Mouse (Mus musculus): ENCODE measurements at regions not wholly inside any gene's neighbourhood (a gene's known extent, or its start where the extent isn't known, plus 50 kb on each side); places are given as distances from the start of the nearest gene placed in this dataset.
A peak's percentile ranks its signal among the peaks of the same experiment; 100 is the strongest.

DNA sequence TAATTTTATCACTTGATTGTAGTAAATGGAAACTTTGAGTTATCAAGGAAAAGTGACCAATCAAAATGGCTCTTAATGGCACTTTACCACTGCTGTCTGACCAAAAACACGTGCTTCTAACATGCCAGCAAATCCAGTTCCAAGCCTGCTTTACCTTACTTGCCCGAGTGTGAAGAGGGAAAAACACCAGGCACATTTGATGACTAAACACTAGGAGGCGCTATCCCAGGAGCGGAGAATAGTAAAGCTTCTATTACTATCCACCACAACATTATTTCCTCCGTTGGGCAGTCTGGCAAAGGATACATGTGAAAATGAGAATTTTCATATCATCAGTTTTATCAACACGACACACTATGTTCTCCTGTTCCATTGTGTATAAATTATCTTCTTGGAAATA is 647.7 kb downstream of the Psat1 start:
- DNase-seq (ENCODE audit: inconsistent age in 2 of 2, low spot score in 1 of 2), result peak; percentile 8 to 52

DNA sequence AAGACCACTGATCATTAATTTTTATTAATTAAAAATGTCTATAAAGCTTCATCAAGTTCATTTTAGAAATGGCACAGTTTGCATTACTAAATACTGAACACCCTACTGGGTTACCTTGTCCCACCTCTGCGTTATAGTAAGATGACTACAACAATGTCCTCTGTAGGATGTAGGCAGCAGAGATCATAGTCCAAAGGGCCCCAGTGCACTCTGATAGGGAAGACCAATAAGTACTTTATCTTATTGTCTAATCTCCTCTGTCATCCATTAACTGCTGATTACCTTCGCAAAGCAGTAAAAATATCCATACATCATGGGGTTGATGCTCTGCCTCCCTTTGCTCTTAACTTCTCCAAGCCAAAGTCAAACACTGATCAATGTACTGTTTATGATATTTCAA is 662.1 kb downstream of the Psat1 start:
- DNase-seq (ENCODE audit: inconsistent age in 2 of 2, low spot score in 1 of 2), result no peak

DNA sequence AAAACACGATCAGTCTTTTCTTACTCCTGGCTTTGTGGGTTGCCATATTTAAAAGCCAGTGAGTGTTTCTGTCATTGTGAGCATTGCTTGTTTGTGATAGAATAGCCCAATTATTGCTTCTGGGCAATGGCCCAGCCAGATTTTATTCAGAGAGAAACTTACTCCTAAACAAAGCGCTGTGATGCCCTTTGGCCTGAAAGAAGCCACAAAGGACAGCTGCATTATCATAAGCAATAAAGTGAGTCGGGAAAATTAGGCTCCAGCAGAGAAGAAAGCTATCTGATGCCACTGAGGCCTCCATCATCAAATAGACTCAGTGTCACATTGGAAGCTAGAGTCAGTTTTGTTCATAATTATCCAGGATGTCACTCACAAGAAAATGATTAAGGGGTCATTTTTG is 644.9 kb upstream of the Tle4 start:
- no peak for DNase-seq (ENCODE audit: inconsistent age in 2 of 2, low spot score in 1 of 2)

GRCm38 (mm10) chr19:15230129-15230927 is 632.5 kb upstream of the Tle4 start:
- no peak for DNase-seq (ENCODE audit: inconsistent age in 2 of 2, low spot score in 1 of 2)

DNA sequence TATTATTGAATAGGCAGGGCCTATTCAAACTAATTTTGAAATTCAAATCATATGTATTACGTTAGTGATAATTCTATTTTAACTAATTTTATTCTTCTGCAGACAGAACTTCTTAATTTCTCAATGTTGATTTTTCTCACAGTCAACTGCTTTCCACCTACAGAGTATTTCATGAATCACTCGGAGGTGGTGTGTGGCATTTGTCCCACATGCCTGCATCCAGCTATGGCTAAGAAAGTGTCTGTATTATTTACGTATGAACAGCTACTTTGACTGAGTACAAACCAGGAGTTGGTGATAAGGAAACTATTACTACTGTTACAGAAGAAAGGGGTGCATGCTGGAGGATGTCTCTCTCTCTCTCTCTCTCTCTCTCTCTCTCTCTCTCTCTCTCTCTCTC is 619.5 kb upstream of the Tle4 start:
- no peak for DNase-seq (ENCODE audit: inconsistent age in 2 of 2, low spot score in 1 of 2)

GRCm38 (mm10) chr19:15214651-15215050 is 616.8 kb upstream of the Tle4 start:
- no peak for DNase-seq (ENCODE audit: inconsistent age in 2 of 2, low spot score in 1 of 2)

- no peak for DNase-seq (ENCODE audit: inconsistent age in 2 of 2, low spot score in 1 of 2)
These were observed 615.0 kb upstream of the Tle4 start for GRCm38 (mm10) chr19:15212881-15213280.

GRCm38 (mm10) chr19:15203039-15203438 is 605.2 kb upstream of the Tle4 start:
- no peak for DNase-seq (ENCODE audit: inconsistent age in 2 of 2, low spot score in 1 of 2)

GRCm38 (mm10) chr19:15201262-15201661 is 603.4 kb upstream of the Tle4 start:
- DNase-seq (ENCODE audit: inconsistent age in 2 of 2, low spot score in 1 of 2), result no peak

GRCm38 (mm10) chr19:15200792-15201191 is 602.9 kb upstream of the Tle4 start:
- no peak for DNase-seq (ENCODE audit: inconsistent age in 2 of 2, low spot score in 1 of 2)

- no peak for DNase-seq (ENCODE audit: inconsistent age in 2 of 2, low spot score in 1 of 2)
These were observed 602.5 kb upstream of the Tle4 start for GRCm38 (mm10) chr19:15200361-15200760.

DNA sequence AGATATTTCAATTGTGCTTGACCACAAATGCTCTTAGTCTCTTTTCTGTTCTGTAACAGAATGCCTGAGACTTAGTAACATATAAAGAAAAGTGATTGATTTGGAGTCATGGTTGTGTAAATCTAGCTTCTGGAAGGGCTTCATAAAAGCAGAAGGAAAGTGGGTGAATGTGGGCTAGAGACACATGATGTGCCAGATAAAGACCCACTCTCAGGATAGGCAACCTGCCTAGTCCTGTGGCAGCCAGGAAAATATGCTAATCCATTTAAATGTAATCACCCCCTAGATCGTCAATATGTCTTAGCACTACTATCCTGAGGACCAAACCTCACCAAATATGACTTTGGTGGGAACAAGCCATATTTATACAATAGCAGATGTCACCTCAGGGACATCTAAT is 601.8 kb upstream of the Tle4 start:
- no peak for DNase-seq (ENCODE audit: inconsistent age in 2 of 2, low spot score in 1 of 2)

DNA sequence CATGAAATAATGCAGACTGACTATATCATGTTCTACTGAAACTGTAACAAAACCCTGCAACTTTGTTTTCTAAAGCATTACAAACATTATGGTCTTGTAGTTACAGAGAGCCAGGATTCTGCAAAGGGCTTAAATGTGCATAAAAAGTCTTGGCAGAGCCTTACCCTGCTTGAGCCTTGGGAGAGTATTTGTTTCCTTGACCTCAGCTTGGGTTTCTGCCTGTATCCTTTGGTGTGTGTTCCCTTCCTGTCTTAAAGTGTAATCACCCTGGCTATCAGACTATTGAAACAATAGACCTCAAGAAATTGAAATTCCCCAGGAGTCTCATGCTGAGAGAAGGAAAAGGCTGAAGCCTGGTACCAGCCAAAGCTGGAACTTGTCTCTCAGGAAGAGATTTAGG is 577.4 kb upstream of the Tle4 start:
- DNase-seq (ENCODE audit: inconsistent age in 2 of 2, low spot score in 1 of 2), result peak in 1 of 2 experiments; percentile 18

DNA sequence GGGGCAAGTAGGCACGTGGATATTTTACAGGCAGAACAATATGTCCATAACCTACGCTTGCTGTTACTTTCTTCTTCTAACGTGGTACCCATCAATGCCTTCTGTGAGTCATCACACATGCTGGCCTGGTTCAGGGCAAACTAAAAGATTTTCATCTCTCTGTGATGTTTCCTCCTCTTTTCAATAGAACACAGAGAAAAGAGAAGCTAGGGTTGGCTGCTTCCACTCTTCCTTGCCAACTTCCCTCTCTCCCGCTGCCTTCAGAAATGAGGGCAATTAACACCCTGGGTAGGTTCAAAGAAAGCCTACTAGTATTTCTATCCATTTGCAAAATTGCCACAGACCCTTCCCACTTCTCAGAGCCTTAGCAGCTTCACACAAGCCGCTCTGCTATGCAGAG is 575.5 kb upstream of the Tle4 start:
- DNase-seq (ENCODE audit: inconsistent age in 2 of 2, low spot score in 1 of 2), result no peak

DNA sequence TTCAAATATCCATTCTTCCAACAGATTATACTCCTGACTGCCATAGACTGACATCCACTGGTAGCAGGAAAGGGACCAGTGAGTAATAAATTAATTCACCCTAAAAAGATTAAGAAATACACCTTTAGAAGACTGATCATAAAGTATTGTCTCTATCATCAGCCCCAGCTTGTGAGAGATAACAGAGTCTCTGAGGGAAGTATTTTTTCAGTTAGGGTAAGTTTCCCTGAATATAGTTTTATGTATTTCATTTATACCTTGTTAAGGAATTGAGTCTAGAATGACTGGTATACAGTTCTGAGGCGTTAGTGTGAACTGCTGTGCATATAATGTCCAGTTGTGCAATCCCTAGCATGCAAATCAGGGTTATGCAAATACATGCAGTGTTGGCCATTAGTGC is 569.3 kb upstream of the Tle4 start:
- DNase-seq (ENCODE audit: inconsistent age in 2 of 2, low spot score in 1 of 2), result no peak

DNA sequence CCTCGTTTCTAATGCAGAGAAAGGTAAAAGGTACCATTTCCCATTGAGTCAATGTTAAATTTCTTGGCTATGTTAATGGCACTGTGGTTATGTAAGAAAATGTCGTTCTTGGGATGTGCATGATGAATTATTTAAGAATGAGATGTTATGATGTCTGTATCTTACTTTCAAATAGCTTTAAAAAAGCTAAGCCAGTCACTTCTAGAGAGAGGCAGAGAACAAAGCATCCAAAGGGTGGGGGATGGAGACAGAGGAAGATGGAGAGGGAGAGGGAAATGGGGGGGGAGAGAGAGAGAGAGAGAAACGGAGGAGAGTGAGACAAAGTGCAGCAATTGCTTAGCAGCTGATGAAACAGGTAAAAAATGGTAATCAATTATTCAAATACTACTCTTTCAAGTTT is 562.8 kb upstream of the Tle4 start:
- DNase-seq (ENCODE audit: inconsistent age in 2 of 2, low spot score in 1 of 2), result no peak

DNA sequence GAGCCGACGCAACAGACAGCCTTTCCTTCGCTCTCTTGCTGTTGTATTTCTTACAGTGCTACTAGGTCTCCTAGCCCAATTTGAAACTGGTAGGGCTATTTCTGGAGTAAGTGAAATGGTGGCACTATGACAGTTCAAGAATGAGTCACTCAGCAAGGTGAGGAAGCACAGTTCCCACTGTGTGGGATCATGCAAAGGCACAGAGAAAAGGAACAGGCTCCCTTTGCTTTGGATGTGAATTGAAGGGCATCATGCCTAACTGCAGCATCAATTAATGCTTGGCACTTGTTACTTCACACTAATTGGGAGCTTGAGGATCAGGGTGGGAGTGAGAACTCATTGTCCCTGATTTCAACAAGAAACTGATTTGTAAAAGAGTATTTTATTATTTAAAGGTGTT is 560.8 kb upstream of the Tle4 start:
- DNase-seq (ENCODE audit: inconsistent age in 2 of 2, low spot score in 1 of 2), result no peak

- no peak for DNase-seq (ENCODE audit: inconsistent age in 2 of 2, low spot score in 1 of 2)
These were observed 560.3 kb upstream of the Tle4 start for GRCm38 (mm10) chr19:15158177-15158576.

GRCm38 (mm10) chr19:15154693-15155092 is 556.8 kb upstream of the Tle4 start:
- DNase-seq (ENCODE audit: inconsistent age in 2 of 2, low spot score in 1 of 2), result no peak

- DNase-seq (ENCODE audit: inconsistent age in 2 of 2, low spot score in 1 of 2), result no peak
These were observed 548.5 kb upstream of the Tle4 start for GRCm38 (mm10) chr19:15146325-15146724.

DNA sequence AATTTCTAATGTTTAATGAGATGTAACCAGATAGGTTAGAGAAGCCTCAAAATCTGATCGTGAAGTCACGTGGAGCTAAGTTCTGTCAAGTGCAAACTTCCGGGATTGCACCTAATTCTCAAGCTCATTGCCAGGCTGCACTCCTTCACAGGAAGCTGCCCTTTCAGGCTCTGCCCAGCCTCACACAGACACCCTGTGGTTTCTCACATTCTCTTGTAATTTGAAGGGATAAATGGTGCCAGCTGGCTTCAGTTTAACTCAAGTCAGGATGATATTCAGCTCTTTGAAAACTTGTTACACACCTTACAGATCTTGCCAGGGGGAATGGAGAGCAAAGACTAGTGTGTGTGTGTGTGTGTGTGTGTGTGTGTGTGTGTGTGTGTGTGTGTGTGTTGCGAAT is 529.3 kb upstream of the Tle4 start:
- no peak for DNase-seq (ENCODE audit: inconsistent age in 2 of 2, low spot score in 1 of 2)

GRCm38 (mm10) chr19:15108441-15109026 is 510.7 kb upstream of the Tle4 start:
- no peak for DNase-seq (ENCODE audit: inconsistent age in 2 of 2, low spot score in 1 of 2)

GRCm38 (mm10) chr19:15095054-15095453 is 497.2 kb upstream of the Tle4 start:
- peak in 1 of 2 experiments; percentile 21 for DNase-seq (ENCODE audit: inconsistent age in 2 of 2, low spot score in 1 of 2)

All from adrenal gland, adult (tissue).